Mouse (Mus musculus) cerebellum, postnatal 4 days (tissue): Measurements from ENCODE around the gene Ermap.

Experiments used
- DNase-seq, 2 experiments: peaks; one replicate each; pipeline ENCODE4 v3.0.0; 2022; ENCODE audit warnings: low spot score in 2 of 2, mixed read lengths in 1 of 2

The Ermap gene

GRCm38 (mm10) chr4:119137313-119137712 lies 52.5 kb downstream of the Ermap start:
- DNase-seq, result no peak

GRCm38 (mm10) chr4:119133860-119134259 lies 56.0 kb downstream of the Ermap start:
- no peak for DNase-seq

DNA sequence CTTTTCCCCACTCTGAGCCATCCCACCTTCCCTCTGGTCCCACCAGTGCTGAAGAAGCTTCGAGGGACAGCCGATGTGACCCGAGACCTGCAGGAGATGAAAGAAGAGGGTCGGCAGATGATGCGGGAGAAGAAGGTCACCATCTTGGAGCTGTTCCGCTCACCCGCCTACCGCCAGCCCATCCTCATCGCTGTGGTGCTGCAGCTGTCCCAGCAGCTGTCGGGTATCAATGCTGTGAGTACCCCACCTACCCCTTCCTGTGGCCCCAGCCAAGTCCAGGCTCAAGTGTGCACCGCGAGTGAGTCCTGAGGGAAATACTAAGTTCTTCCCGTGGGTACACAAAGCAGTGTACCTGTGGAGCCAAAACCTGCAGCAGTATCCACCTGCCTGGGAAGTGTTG lies 56.5 kb downstream of the Ermap start:
- DNase-seq, result no peak

GRCm38 (mm10) chr4:119131189-119131910 lies 58.5 kb downstream of the Ermap start:
- DNase-seq, result no peak

DNA sequence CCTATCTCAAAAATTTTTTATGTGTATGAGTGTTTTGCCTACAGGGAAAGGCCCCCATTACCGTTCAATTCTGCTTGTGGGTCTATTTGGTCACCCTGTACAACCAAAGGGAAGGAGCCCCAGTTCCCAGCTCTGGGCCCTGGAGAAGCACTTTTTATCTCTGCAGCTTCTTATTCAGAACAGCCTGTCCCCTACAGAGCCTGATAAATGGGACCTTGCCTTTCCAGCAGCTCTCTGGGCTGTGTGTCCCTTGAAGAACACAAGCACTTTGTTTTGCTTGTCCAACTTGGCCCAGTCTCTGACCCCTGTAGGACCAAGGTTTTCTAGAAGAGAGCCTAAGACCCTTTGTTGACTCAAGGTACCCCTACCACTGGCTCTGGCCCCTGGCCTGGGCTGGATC lies 60.7 kb downstream of the Ermap start:
- no peak for DNase-seq

DNA sequence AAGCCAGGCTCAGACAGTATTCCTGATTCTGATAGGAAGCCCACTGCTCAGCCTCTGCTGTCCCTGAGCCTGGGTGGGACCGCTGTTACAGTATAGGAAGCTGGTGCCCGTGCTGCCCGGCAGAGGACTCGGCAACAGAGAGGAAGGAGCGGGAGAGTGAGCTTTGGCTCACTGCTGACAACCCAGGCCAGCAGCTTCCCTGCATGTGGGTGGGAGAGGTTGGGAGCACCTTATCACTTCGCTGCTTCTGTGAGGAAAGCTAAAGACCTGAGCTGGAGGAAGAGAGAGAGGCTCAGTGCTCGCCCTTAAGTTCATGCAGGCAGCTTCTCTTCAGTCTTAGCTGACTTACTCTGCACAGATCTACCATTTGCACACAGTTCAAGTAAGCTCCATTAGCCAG lies 61.3 kb downstream of the Ermap start:
- DNase-seq, result no peak

DNA sequence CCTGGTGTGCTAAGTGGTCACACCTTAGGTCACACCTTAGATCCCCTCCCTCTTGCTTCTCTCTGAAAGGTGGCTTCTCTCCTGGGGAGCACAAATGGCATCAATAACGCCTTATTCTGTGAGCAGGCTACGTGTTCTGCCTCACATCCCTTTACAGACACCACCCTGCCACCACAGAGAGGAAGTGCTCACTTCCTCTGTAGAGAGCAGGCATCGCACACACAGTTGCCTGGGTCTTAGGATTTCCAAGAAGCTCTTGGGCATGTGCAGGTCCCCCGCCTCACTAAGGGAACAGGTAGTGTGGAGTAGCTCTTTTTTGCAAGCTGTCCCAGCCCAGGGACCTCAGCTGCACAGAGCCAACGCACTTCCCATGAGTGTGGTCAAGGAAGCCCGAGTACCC lies 62.6 kb downstream of the Ermap start:
- DNase-seq, result no peak

DNA sequence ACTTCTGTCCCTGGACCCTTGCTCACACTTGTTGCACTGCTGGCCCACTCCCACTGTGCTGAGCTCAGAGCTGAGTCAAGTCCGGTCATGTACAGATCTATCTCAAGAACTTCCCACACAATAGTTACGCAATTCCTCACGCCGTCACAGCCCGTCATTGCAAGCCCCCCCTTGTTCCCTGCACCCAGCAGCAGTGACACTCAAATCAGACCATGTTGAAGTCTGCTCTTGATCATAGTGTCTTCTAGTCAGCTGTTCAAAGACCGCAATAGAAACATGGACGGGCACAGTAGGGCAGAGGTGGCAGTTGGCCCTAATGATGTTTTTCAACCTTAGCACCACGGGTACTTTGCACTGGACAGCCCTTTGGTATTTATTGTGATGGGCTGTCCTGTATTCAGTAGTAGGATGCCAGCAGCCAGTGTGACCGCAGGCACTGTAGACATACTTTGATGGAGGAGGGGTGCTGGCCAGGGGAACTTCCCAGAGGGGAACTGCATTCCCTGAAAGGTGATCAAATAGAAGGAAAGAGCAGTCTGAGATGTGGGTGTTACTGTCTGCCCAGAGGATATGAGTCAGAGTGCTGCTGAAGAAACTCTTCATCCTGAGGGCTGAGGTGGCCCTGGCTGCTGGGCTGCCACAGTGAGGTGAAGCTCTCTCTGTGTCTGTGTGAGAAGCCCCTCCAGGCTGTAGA lies 64.1 kb downstream of the Ermap start:
- no peak for DNase-seq
